Mouse (Mus musculus): ENCODE results near the gene Ddx54.

Ddx54 gene

DNA sequence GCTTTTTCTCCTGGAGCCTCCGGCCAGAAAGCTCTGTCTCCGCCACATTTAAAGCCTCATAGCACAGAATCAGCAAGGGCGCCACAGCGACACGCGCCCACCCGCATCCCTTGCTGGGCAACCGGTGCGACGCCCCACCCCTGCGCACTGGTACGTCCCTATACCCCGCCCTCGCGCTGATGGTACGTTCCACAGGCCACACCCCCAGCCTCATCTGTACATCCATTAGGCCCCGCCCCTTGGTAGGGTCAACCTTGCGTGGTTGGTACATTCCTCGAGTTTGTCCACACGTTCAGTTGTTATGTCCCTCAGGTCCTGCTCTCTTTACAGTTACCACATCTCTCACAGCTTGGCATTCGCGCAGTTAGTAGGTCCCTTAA lies at the start of gene Ddx54, which contains the start of gene Rita1:
Ddx54 (plus strand) TSS at position 298 of the 380 bp plus-strand sequence.
Rita1 (minus strand) TSS at position 148 of the 380 bp plus-strand sequence.
- no peak for DNase-seq (ENCODE audit: low read depth)

DNA sequence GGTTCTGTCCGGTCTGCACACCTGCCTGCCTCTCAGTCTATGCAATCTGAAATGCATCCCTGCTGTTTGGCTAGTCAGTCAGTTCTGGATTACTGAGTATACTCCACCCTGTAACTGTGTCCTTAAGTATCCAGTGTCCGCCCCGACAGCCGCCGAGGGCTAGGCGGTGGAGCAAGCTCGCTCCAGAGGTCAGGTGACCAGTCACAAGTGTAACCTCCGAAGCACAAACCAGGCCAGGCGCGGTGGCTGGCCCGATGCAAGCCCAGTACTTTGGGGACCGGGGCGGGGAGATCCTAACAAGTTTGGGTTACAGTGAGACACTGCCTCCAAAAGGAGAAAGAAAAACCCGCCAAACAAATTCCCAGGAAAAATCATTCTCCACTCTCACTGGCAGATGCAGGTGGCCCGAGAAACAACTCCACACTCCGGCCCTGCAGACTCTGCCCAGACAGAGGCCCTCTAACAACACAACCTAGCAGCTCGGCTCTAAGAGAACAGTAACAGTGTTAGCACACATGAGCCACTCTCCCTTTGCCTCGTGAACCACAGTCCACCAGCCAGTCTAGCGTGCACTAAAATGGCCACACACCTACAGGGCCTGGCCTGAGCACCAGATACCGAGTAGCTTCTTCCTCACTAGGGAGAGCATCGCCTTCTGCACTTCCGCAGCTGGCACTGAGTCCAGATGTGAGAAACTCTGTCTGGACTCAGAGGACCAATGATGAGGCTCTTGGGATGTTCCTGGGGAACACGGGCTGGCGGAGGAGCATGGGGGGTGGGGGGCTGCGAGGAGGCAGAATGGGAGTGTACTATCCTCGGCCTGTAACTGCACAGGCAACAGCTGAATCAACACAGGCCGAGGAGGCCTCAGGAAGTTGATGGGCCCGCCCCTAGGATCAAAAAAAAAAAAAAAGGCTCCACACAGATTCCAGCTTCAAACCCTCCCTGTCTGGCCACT lies 49.3 kb upstream of the Ddx54 start:
- DNase-seq (ENCODE audit: low read depth) = no peak

DNA sequence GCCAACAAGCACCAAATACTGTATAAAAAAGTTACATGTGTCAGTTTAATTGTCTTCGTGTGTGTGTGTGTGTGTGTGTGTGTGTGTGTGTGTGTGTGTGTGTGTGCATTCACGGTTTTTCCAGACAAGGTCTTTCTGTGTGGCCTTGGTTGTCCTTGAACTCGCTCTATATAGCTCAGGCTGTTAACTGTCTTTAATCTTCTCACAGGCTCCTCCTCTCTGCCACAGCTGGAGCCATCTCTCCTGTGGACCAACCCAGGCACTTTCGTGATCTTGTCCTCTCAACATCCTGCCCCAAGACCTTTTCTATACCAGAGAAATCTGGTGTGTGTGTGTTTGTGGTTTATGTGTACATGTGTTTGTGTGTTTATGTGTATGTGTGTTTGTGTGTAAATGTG lies 48.6 kb upstream of the Ddx54 start:
- DNase-seq (ENCODE audit: low read depth) = peak; percentile 44

DNA sequence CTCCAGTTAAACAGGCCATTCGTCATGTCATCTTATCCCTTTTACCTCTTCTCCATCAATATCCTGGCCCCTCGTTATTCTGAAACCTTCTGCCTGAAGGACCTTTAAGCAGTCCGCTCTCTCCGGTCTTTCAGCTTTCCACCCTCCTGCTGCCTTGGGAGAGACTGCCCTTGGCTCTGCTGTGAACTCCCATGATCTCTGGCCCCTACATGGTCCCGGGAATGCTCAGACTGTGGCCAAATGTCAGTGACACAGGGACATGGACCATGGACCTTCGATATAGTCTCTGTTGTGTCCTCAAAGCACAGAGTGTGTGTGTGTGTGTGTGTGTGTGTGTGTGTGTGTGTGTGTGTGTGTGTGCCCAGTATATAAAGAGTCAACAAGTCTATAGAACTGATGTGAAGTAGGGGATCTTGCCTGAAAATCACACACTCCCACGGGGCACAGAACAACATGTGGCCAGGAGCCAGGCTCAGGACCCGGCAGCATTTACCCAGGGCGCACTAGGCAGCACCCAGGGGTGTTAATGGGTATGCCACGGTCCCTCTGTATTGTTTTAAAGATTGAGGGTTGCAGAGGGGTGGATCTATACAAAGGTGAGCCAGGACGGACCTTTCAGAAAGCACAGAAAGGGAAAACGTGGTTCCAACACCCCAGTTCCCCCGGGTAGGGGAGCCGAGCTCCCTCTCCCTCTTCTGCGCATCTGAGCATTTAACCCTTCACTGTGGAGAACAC lies 47.2 kb upstream of the Ddx54 start:
- DNase-seq (ENCODE audit: low read depth) = no peak

DNA sequence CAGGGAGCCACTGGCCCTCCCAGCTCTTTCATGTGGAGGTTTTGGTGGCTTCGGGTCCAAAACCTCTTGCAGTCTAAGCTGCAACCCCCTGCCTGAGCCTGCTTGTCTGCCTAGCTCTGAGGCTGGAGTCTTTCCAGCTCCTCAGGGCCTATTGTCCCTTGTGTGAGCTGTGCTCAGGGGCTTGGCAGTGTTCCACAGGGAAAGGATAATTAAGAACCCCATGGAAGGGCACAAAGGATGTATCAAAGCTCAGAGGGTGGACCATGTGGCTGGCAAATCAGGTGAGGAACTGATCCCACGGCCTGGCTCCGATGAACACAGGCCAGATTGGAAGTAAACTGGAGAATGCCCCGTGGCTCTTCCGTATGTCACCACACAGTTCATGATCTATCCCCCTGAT lies 46.4 kb upstream of the Ddx54 start:
- DNase-seq (ENCODE audit: low read depth) = no peak

DNA sequence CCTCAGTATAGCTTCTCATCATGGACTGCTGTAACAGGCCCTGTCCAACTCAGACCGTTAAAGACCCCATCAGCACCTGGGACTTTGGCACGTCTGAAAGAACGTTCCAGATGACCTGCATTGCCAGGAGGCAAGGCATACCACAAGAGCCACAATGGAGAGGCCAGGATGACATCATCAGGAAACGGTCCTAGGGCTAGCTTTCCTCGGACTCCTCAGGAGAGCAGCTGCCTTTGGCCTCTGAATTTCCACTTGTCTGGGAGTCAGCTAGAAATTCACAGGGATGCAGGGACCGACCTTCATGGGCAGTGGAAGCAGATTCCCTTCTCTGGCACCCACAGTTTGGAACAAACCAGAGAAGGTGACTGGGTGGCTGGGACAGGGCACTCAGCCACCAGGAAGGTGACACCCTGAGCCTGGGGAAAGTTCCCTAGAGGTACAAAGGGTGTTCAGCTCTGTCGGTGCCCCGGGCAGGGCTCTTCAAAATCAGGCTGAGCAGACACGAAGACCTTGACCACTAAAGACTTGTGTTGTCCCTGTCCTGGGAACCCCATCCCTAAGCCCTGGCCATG lies 45.8 kb upstream of the Ddx54 start:
- DNase-seq (ENCODE audit: low read depth) = no peak

DNA sequence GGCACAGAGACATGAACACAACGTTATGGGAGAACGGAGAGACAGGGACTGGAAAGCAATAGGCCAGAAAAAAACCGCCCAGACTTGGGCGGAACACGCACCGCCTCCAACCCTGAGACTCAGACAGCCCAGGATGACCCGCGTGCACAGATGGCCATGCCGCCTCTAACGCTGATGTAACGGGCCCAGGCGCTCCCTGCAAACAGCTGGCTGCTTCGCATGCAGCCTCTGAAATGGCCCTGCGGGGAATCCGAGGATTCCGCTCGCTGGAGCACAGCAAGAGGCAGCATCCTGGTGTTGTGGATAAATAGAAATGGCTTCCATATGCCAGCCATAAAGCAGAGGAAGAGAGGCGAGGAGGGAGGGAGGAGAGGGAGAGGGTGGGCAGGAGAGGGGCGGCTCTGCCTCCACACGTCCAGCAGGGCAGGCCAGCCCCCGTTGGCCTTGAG lies 45.3 kb upstream of the Ddx54 start:
- no peak for DNase-seq (ENCODE audit: low read depth)

DNA sequence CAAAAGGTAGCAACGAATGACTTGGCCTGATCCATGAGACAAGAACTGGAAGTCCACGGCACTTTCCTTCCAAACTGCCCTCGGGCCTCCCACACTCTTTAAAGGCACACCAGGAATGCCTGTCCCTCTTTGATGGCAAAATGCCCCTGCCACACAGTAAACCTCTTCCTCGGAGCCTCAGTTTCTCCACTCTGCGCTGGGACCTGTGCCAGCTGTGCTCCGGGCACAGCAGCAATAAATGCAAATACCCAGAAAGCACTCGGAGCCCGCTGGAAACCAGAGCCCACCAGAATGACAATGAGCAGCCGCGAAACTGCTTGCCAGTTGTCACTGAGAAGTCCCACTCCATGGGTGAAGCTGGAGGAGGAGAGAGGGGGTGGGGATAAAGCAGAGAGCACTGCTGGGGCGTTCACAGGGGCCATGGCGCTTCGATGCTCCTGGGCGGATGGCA lies 44.8 kb upstream of the Ddx54 start:
- DNase-seq (ENCODE audit: low read depth) = no peak

DNA sequence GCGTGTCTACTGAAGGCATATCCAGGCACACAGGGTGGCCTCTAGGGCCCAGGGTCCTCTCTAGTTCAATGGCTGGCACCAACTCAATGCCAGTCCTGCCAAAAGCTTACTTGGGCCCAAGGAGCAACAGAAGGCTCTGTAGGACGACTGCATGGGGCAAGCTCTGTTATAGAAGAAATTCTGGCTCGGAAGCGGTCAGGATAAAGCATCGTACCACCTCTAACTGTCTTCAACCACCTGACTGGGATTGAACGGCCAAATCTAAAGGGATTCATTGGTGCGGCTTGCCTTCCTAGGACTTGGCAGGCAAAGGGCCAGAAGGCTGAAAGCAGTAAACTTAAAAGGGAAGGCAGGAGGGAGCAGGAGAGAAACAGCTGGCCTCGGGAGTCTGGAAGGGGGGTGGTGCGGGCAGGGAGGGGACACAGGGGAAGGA lies 44.2 kb upstream of the Ddx54 start:
- DNase-seq (ENCODE audit: low read depth) = no peak

DNA sequence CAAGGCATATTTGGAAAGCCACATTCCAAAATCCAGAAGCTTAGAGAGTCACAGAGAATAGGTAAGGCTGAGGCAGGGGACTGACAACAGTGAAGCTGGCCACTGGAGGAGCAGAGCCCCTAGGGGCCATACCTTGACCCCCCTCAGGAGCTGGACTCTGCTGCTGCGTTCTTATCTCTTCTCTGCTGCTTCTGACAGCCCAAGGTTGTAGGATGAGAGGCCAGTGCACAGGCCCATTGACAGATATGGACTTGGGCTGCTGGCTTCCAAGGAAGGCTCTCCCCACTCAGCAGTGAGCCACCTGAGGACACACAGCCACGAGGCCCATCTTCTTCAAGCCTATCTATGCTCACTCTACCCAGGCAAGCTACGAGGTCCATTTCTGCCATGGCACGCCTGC lies 43.6 kb upstream of the Ddx54 start:
- DNase-seq (ENCODE audit: low read depth) = no peak

DNA sequence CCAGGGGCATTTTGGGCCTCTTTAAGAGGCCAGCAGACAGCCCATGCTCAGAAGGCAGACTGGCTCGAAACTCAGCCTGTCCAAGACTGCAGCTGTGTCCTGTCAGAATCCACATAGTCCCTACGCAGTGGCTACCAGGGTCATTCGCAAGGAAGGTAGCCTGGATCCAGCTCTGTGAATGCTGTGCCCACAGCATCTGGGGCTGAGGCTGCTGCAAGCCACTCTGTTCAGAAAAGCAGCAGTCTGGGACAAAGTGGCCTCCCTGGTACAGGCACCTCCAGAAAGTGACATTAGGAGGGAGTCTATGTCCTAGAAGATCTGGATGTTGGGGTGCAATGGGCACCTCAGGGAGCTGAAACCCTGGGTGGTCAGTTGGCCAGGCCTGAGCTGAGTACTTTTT lies 42.7 kb upstream of the Ddx54 start:
- no peak for DNase-seq (ENCODE audit: low read depth)

DNA sequence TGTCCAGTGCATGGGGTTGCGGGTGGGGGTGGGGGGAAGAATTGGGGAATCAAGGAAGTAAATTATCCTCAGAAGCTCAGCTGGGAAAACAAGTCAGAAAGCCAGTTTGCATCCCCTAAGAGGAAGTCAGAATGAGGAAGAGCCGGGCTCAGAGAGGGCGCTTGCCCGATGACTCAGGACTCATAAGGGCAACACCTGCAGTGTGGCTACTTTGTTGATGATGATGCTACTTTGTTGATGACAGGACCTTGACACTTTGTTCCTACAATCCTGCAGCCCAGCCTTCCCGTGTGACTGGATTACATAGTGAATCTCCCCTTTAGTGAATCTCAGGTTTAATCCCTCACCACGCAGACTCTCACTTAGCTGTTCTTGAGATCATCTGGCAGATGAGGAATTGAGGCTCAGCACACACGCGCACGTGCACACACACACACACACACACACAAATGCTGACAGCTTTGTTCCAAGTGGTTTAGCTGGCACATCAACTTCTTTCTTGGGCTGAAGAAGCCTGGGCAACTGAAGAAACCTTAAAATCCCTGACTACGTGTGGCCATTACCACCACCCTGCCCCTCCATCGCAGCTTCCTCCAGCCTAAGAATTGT lies 42.1 kb upstream of the Ddx54 start:
- DNase-seq (ENCODE audit: low read depth) = no peak

DNA sequence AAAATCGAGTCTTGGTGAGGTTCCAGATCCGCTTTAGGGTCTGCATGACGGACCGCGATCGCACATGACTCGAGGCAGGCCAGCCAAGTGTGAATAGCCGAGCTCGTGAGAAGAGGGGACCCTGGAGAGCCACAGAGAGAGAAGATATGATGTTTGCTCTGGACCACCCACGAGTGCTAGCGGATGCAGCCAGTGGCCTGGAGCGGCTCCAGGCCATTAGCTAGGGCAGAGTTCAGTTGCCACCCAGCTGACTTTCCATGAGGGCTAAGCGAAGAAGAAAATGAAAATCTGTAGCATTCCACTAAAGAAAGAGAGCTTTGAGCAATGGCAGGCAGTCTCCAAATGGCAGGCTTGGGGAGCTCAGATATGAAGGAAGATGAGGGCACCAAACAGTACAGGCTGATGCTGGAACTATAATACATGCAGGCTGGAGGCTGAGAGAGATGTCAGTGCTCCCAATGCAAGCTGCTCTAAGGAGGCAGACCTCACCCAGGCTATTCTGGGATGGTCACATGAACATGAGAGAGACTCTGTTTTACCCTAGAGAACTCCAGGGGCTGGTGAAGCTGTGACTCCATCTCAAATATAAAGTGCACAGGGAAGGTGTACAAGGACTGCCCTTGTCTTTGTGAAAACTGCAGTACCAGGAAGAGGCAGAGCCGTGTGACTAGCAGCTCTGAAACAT lies 41.3 kb upstream of the Ddx54 start:
- no peak for DNase-seq (ENCODE audit: low read depth)

DNA sequence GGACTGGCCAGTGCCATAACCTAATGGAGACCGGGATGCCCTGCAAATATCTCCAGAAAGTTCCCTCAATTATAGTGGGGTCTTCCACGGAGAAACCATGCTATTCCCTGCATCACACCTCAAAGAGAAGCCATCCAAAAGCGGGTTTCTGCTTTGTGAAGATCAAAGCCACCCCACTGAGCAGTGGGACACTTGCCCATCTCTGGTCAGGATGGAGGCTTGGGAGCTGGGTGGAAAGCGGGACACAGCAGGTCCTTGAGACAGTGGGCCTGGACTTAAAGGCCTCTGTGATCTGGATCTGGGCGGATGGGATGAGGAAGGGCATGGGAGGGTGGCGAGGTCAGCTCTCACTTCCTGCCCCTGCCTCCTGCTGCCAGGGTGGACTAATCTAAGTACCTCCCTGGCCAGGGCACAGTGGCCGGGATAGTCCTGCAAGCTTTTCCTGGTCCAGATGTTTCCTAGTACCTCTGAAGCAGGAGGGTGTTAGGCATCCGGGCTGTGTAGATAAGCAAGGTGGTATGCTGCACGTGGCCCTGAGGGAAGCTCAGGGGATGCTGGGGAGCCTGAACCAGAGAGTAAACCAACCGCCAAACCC lies 38.0 kb upstream of the Ddx54 start:
- no peak for DNase-seq (ENCODE audit: low read depth)

DNA sequence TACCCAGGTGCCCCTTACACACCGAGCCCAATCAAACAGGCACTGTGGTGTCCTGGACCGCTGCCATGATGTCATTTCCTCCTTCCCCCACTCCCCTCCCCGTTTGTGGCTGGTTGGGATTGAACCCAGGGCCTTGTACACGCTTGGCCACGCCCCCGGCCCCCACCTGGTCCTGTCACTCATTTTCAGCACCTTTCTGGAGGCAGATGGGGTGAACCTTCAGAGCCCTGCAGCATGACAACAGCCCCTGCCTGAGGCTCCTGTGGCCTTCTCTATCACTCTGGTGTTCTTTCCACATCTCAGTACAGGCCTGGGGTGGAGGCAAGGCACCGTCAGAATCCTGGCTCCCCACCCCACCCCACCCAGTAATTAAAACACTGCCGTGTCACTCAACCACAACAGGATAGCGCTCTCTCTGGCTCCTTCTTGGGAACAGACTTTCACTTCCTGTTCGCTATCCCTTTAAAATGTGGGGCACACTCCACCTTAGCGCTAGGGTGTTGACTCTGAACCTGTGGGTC lies 35.7 kb upstream of the Ddx54 start:
- DNase-seq (ENCODE audit: low read depth) = peak; percentile 57

DNA sequence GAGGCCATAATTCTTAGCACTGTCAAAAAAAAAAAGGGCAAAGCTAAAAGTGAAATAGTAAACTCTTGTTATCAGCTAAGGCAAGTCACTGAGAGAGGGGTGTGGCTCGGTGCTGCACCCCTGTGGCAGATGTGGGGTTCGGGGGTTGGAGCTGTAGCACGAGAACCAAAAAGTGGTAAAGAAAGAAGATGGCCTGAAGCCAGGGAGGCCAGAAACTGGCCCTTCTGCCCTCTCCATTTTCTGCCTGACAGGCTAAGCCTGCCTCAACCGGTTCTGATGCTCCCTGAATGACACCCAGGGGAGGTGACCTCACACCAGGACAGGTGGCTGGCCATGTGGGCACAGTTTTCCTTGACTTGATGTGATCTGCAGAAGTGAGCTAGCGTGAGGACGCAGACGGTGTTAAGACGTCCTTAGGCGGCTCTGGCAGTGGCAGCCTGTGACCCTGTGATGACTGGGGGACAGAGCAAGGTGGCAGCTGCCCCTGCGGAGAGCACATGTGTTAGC lies 34.6 kb upstream of the Ddx54 start:
- peak; percentile 62 for DNase-seq (ENCODE audit: low read depth)

DNA sequence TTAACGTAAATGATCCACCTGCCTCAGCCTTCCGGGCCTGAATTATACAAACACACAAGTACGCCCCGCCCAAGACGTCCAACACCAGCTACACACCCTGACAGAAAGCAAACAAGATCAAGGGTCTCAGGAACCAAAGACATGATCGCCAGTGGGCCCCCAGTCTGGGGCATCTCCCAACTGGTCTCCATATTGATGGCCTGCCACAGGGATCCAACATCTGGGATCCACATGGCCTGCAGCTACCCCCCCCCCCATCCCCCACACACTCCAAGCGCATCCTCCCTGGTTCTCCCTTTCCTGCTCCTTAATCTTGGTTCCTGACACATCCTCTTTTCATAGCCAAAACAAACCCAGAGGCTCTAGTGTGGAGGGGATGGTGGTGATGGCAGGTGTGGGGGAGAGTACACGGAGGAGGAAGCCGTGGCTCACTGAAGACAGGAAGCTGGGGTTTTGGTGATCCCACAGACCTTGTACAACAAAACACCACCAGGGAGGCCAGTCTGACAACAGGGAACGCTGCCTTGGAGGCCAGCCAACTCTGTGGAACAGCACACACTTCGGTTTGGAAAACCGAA lies 33.9 kb upstream of the Ddx54 start:
- peak; percentile 82 for DNase-seq (ENCODE audit: low read depth)

DNA sequence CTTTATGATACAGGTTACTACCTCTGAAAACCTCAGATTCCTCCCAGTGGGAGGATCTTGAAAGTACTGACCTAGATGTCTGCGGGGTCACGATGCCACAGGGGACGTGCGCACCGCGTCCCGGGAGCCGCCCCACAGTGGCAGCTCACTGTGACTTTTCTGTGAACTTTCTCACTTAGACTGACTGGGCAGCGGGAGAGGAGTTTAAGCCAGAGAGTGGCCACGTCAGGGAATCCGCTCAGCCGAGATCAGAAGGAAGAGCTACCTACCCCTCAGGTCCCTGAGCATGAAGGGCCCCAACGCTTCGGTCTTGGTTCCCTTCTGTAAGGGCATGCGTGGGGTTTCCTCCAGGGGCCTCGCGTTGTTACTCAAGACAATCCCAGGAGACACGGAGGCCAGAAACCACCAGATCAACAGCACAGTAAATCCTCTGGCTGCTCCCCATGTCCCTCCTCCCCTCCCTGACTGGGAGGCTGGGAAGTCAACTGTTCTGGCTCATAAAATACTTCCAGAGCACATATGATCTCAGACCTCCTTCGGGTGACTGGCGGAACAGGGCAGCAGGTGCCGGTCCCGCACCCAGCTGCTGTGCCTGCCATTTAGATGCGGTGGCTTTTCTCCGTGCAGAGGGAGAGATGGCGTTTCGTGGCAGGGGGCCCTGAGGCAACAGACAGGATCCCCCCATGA lies 33.2 kb upstream of the Ddx54 start:
- DNase-seq (ENCODE audit: low read depth) = peak; percentile 59

DNA sequence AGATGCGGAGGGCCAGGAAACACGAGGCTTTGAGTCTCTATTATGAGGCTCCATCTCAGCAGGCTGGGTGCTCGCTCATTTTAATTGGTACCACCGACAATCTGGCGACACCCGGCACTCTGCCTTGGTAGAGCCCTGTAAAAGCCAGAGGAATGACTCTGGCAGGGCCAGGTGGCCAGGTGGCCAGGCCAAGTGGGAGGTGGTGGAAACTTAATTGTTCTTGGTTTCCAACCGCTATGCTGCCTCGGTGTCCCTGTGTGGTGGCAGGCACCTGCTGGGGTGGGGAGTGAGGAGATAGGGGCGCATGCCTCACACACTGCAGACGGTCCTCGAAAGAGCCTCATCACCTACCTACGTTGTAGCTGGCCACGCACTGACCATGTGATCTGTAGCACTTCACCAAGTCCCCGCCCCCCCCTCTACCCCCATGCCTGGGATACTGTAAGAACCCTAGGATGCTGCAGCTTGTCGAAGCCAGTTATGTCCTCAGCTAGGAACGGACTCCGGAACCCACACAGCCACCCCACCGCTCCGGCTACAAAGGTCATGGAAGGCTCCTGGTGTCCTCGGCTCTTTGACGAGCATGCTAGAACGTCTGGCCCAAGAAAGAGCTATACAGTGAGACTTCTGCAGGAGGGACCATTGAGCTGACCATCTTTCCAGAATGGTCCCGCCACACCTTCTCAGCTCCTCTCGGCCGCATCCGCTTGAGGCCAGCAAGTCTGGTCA lies 32.5 kb upstream of the Ddx54 start:
- DNase-seq (ENCODE audit: low read depth) = no peak

All from naive thymus-derived CD4-positive, alpha-beta T cell, adult 2 months (primary cell).